Mouse (Mus musculus): ENCODE results near the gene Opalin. TPM values are rescaled to one million over a fixed set of nuclear protein-coding genes. Genes with fewer than 3 reads are reported as not detected.
A peak's percentile ranks its signal among the peaks of the same experiment; 100 is the strongest.

Gene Opalin
- 1 to 10 TPM; 3.7 to 5.1 TPM for total RNA-seq (2021)
- long read RNA-seq, experiment 1, transcript Opalin-201 (6 exons, 1,839 nt) = major isoform, 30 of 32 reads
- long read RNA-seq, experiment 1, partial matches to known transcripts = 1 of 32 reads
- long read RNA-seq, experiment 1, other reads (novel, unspliced or antisense) = 0 of 32 reads
- long read RNA-seq, experiment 2, partial matches to known transcripts = 0 of 5 reads
- long read RNA-seq, experiment 2, other reads (novel, unspliced or antisense) = 2 of 5 reads

- no peak for DNase-seq (ENCODE audit: low spot score in 2 of 2)
- intact Hi-C loops (cut with DNase I) = no loop called here
Observed at GRCm38 (mm10) chr19:41076906-41077305, at the start of gene Opalin. TSS of gene Opalin (minus strand) at chr19:41077113.

DNA sequence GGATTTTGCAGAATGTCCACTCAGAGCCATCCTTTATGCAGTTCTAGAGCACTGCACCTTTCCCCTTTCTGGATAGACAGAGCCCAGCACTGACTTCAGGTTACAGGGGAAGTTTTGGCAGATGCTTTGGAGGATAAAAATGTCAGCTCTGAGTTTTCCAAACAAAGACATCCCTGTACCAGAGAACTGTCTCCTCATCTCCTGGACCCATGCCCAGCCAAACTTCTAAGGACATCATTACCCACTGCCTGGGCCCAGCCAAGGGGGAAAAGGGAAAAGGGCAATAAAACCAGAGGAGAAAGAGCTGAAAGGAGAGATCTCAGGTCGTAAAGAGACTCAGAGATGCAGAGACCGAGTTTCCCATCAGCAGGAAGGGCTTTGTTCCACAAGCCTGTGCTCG lies 46.1 kb upstream of the Opalin start:
- no peak for DNase-seq (ENCODE audit: low spot score in 2 of 2)
- intact Hi-C loops (cut with DNase I) = no loop called here

DNA sequence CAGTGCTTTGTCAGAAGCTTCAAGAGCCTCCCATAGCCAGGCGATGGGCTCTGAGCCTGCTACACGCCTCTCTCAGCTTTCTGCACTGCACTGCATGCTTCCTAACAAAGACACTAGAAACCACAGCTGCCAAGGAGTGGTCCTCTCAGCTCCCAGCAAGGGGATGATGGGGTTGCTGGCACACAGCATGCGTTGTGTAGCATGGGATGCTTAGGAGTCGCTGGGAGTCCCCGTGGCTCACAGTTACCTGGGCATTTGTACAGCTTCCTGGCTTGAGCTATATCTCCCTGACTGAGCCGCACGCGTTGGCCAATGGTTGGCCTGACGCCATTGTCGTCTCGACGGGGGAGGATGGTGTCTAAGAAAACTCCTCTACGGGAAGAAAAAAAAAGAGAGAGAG lies 43.0 kb upstream of the Opalin start:
- peak; percentile 60 to 74 for DNase-seq (ENCODE audit: low spot score in 2 of 2)

GRCm38 (mm10) chr19:41118346-41118745 lies 41.4 kb upstream of the Opalin start:
- no peak for DNase-seq (ENCODE audit: low spot score in 2 of 2)
- intact Hi-C loops (cut with DNase I) = no loop called here

More for the DNA sequence above, 43.0 kb upstream of the Opalin start:
- intact Hi-C loops (cut with DNase I) = no loop called here

DNA sequence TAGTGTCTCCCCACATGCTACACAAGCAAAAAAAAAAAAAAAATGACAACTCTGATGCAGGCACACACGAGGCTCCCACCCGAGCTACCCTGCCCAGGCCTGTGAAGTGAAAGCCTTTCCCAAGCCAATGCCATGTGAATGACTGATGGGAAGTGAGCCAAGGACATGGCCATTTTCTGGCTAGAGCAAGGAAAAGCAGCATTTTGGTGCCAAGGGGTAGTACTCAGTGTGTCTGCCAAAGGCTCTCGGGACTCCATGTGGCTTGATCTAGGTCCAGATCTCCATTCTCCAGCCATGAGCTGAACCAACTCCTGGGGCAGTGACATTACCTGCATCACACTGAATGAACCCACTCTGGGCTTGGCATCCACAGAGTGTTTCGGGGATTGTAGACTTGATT lies 40.4 kb upstream of the Opalin start:
- DNase-seq (ENCODE audit: low spot score in 2 of 2) = no peak
- intact Hi-C loops (cut with DNase I) = no loop called here

DNA sequence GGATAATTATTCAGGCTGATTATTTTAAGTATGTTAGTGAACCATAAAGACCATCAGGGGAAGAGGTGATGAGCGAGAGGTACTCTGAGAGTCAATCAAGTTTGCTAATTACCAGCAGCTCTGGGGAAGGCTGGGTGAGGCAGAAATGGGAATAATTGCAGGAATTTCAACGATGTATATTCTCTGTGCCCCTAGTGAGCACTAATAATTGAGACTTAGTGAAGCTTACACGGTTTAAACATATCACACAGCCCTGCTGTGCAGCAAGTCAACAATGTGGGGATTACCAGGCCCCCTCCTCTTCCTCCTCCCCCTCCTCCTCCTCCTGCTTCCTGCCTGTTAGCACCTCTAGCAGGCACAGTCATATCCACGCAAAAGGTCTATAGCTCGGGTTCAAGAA lies 37.7 kb upstream of the Opalin start:
- no peak for DNase-seq (ENCODE audit: low spot score in 2 of 2)
- intact Hi-C loops (cut with DNase I) = no loop called here

DNA sequence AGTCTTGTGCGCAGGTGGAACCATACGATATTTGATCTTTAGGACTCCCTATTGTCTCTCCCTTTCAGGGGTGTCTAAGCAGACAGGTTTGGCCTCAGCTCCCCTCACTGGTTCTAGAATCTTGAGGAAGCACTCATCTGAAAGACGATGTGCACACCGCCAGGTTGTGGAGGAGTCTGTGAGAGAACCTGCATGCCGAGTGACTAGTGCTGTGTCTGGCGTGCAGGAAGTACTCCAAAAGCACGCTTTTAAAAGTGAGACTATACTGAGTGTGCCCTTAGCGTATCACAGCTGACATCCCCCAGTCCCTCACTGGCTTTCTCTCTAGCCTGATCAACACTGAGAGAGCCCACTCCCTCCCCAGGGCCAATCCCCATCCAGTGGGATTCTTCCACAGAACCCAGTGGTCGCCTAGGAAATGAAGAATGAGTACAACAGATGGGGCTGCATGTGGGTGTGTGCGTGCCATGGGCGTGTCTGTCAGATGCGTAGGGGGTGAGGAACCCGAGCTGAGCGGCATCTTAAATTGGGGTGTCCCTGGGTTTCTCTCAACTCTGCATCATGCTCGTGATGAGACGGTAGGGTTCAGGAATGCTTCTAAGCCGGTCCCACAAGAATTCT lies 37.1 kb upstream of the Opalin start:
- intact Hi-C loops (cut with DNase I) = no loop called here
- DNase-seq (ENCODE audit: low spot score in 2 of 2) = peak; percentile 63 to 79

- no peak for DNase-seq (ENCODE audit: low spot score in 2 of 2)
- intact Hi-C loops (cut with DNase I) = no loop called here
Observed at GRCm38 (mm10) chr19:41112609-41113008, 35.7 kb upstream of the Opalin start.

GRCm38 (mm10) chr19:41109991-41110390 lies 33.1 kb upstream of the Opalin start:
- DNase-seq (ENCODE audit: low spot score in 2 of 2) = no peak
- intact Hi-C loops (cut with DNase I) = loop anchor here (5.0 kb wide), 1 partner anchor 132 kb away; no protein-coding TSS in a partner anchor

DNA sequence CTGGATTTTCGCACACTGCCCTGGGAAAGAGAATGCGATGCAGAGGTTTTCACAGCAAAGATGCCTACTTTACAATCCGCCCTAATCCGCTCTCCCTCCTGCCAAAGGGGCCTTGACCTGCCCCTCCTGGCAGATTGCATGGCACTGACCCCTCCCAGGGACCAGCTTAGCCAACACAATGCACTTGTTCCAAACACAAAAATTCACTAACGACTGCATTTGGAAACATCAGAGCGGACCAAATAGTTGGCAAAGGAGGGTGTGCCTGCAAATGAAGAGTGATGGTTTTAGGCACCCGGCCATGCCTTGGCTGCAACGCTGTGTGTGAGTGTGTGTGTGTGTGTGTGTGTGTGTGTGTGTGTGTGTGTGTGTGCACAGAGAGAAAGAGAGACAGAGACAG lies 32.6 kb upstream of the Opalin start:
- intact Hi-C loops (cut with DNase I) = loop anchor here (5.0 kb wide), 1 partner anchor 133 kb away; no protein-coding TSS in a partner anchor
- DNase-seq (ENCODE audit: low spot score in 2 of 2) = no peak

DNA sequence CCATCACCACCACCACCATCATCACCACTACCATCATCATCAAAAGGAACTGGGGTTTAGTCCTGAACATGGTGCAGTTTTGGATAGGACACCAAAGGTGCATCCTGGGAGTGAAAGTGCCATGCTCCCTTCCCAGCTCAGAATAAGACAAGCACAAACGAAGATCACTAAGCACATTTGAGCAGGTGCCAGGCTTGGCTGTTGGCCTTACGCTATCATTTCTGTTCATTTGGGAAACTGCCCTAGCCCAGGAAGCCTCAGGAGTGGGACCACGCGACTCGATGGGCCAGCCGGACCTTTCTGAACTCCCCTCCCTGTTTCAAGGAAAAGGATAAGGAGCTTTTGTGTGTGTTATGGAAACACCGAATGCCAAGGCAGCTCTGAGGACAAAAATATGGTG lies 31.8 kb upstream of the Opalin start:
- intact Hi-C loops (cut with DNase I) = loop anchor here (5.0 kb wide), 1 partner anchor 134 kb away; no protein-coding TSS in a partner anchor
- DNase-seq (ENCODE audit: low spot score in 2 of 2) = no peak

DNA sequence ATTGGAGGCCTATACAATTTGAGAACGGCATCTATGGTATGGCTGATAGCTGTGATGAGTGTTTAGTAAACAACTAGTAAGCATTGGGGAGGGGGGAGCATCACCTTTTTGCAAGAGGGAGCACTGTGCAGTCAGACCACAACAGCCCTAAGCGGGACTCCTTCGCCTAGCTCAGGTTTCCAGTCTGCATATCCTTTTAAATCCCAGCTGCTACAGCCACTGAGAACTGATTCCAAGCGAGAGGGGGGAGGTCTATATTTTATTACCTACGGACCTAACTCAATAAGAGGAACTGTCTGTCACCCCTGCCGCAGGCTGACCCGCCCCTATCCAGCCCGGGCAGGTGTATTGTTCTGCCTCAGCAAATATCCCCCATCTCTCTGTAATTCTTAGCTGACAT lies 30.6 kb upstream of the Opalin start:
- intact Hi-C loops (cut with DNase I) = loop anchor here (5.0 kb wide), 1 partner anchor 135 kb away; no protein-coding TSS in a partner anchor
- no peak for DNase-seq (ENCODE audit: low spot score in 2 of 2)

- peak; percentile 63 to 71 for DNase-seq (ENCODE audit: low spot score in 2 of 2)
- intact Hi-C loops (cut with DNase I) = loop anchor here (2.0 to 5.0 kb wide), 2 partner anchors 100 to 137 kb away; no protein-coding TSS in a partner anchor
Observed at GRCm38 (mm10) chr19:41104922-41105321, 28.0 kb upstream of the Opalin start.

- DNase-seq (ENCODE audit: low spot score in 2 of 2) = peak; percentile 66 to 78
- intact Hi-C loops (cut with DNase I) = no loop called here
Observed at GRCm38 (mm10) chr19:41101390-41101789, 24.5 kb upstream of the Opalin start.

- no peak for DNase-seq (ENCODE audit: low spot score in 2 of 2)
- intact Hi-C loops (cut with DNase I) = no loop called here
Observed at GRCm38 (mm10) chr19:41100863-41101262, 23.9 kb upstream of the Opalin start.

GRCm38 (mm10) chr19:41097038-41097437 lies 20.1 kb upstream of the Opalin start:
- intact Hi-C loops (cut with DNase I) = no loop called here

GRCm38 (mm10) chr19:41091901-41092300 lies 15.0 kb upstream of the Opalin start:
- no peak for DNase-seq (ENCODE audit: low spot score in 2 of 2)
- intact Hi-C loops (cut with DNase I) = no loop called here

More at GRCm38 (mm10) chr19:41097038-41097437, 20.1 kb upstream of the Opalin start:
- no peak for DNase-seq (ENCODE audit: low spot score in 2 of 2)

GRCm38 (mm10) chr19:41089833-41090232 lies 12.9 kb upstream of the Opalin start:
- DNase-seq (ENCODE audit: low spot score in 2 of 2) = peak; percentile 81 to 84
- intact Hi-C loops (cut with DNase I) = loop anchor here (5.0 to 10.0 kb wide), 3 partner anchors 152 to 677 kb away; partner anchors contain the start of gene Lcor

DNA sequence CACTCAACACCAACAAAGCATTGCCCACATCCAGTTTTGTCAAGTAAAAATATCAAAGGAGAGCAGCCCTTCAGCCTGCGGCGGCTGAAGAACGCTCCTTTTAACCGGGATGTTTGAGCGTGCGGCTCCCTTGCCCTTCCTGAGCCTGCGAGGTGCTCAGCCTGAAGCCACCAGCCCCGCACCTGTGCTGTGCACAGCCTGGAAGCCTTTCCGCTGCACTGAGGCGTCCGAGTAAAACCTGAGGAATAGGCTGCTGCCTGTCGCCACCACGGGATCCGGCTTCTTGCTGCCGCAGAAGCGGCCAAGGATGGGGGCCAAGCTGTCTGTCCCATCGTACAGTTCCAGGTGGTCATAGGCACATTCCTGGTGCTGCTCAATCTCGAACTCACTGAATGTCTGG lies 11.6 kb upstream of the Opalin start:
- DNase-seq (ENCODE audit: low spot score in 2 of 2) = no peak
- intact Hi-C loops (cut with DNase I) = loop anchor here (5.0 to 10.0 kb wide), 3 partner anchors 154 to 679 kb away; partner anchors contain the start of gene Lcor

GRCm38 (mm10) chr19:41087901-41088300 lies 11.0 kb upstream of the Opalin start:
- intact Hi-C loops (cut with DNase I) = loop anchor here (5.0 to 10.0 kb wide), 3 partner anchors 154 to 679 kb away; partner anchors contain the start of gene Lcor
- DNase-seq (ENCODE audit: low spot score in 2 of 2) = no peak
